24 mouse cellular contexts compared by ENCODE assay signal in genomic region chr16:22918664-22919312, GRCm38 (mm10). TPM values are rescaled to one million over a fixed set of nuclear protein-coding genes. Genes with fewer than 3 reads are reported as not detected.
DNase-seq lines count a peak whose midpoint lies in the region; ATAC-seq lines count a peak whose summit lies in the region.
"Had no signal": no experiment of that assay in that cellular context is flagged by ENCODE, and none has a peak within 500 bp of the region (broad histone marks: within the 10 kb centered on the region; RNA-seq: fewer than 3 reads in every experiment).

No protein-coding gene starts in this region.

- DNase-seq in forebrain, embryonic 11.5 days (ENCODE audit: low spot score) = no peak
- peak; percentile 30 for DNase-seq in 3T3-L1 (ENCODE audit: low read depth, low spot score)
- peak; percentile 25 for DNase-seq in embryo, embryonic 10.5 days (ENCODE audit: low spot score)
- DNase-seq in hindlimb bud, embryonic 11.5 days (ENCODE audit: extremely low spot score, low read depth, low spot score) = peak; percentile 20
- DNase-seq in gastrocnemius, adult 8-10 months (ENCODE audit: low spot score in 2 of 2) = no peak
- no peak for DNase-seq in B cell, adult 2 months
- DNase-seq: cerebellum, adult 9-10 months; heart, postnatal 36 days; kidney, adult 18-20 months; kidney, postnatal 14 days; layer of hippocampus, adult 9-11 months; thymus, adult 2 months had no signal

- WGBS in forebrain, embryonic 11.5 days = 68% methylated on average over 15 of the region's 15 CpGs
- WGBS in forebrain, embryonic 13.5 days = 70% methylated on average over 15 of the region's 15 CpGs

- no peak overlapping the region for H3K4me3 ChIP-seq in forebrain, embryonic 11.5 days (ENCODE audit: low read depth, low read length)
- H3K4me3 ChIP-seq in forebrain, embryonic 13.5 days = no peak overlapping the region
- H3K4me3 ChIP-seq: forebrain, embryonic 10.5 days; hindbrain, embryonic 15.5 days; neural tube, embryonic 13.5 days had no signal

- H3K4me2 ChIP-seq in forebrain, embryonic 11.5 days (ENCODE audit: low read depth, low read length, severe bottlenecking) = no peak overlapping the region
- no peak overlapping the region for H3K4me2 ChIP-seq in forebrain, embryonic 13.5 days
- H3K4me2 ChIP-seq: heart, embryonic 11.5 days; hindbrain, embryonic 15.5 days; neural tube, embryonic 13.5 days had no signal

- H3K27ac ChIP-seq in forebrain, embryonic 11.5 days (ENCODE audit: low read depth, low read length) = no peak overlapping the region
- no peak overlapping the region for H3K27ac ChIP-seq in forebrain, embryonic 13.5 days
- H3K27ac ChIP-seq: forebrain, embryonic 10.5 days; hindbrain, embryonic 15.5 days; liver, embryonic 14.5 days; neural tube, embryonic 13.5 days had no signal

- H3K36me3 ChIP-seq in forebrain, embryonic 11.5 days (ENCODE audit: control insufficient read depth, insufficient read depth, low read length) = no peaks in the 10 kb centered on the region
- no peaks in the 10 kb centered on the region for H3K36me3 ChIP-seq in forebrain, embryonic 13.5 days (ENCODE audit: poor library complexity, severe bottlenecking)
- H3K36me3 ChIP-seq: forebrain, embryonic 10.5 days; hindbrain, embryonic 15.5 days; neural tube, embryonic 13.5 days had no signal

- no peaks in the 10 kb centered on the region for H3K9me3 ChIP-seq in forebrain, embryonic 11.5 days (ENCODE audit: control insufficient read depth, low read length)
- no peaks in the 10 kb centered on the region for H3K9me3 ChIP-seq in forebrain, embryonic 13.5 days (replicated peaks)
- H3K9me3 ChIP-seq: forebrain, embryonic 10.5 days; hindbrain, embryonic 15.5 days; neural tube, embryonic 13.5 days had no signal

- H3K9ac ChIP-seq in forebrain, embryonic 11.5 days (ENCODE audit: low read length) = no peak overlapping the region
- no peak overlapping the region for H3K9ac ChIP-seq in forebrain, embryonic 13.5 days
- H3K9ac ChIP-seq: hindbrain, embryonic 15.5 days; liver, embryonic 14.5 days; neural tube, embryonic 13.5 days had no signal

- H3K4me1 ChIP-seq in forebrain, embryonic 11.5 days (replicated peaks; ENCODE audit: control insufficient read depth, insufficient read depth, low read length) = no peaks in the 10 kb centered on the region
- H3K4me1 ChIP-seq in forebrain, embryonic 13.5 days = no peaks in the 10 kb centered on the region
- H3K4me1 ChIP-seq: hindbrain, embryonic 15.5 days; neural tube, embryonic 13.5 days had no signal

- H3K27me3 ChIP-seq in forebrain, embryonic 11.5 days (ENCODE audit: control insufficient read depth, insufficient read depth, low read length) = no peaks in the 10 kb centered on the region
- no peaks in the 10 kb centered on the region for H3K27me3 ChIP-seq in forebrain, embryonic 13.5 days
- H3K27me3 ChIP-seq: hindbrain, embryonic 15.5 days; neural tube, embryonic 13.5 days had no signal

- 0 out of 2 replicates have a peak, but pooled peaks have one; percentile 24 for ATAC-seq in forebrain, embryonic 11.5 days (replicated peaks; ENCODE audit: low FRiP score)
- ATAC-seq in forebrain, embryonic 13.5 days = no peak
- ATAC-seq in erythroid progenitor cell, adult 5-6 weeks (replicated peaks; ENCODE audit: low FRiP score, poor library complexity, severe bottlenecking) = no peak

RNA-seq across cellular contexts. Expression of gene Fetub, which starts 0.7 kb away (rescaled TPM):
- not detected in 2 replicates for polyA plus RNA-seq in forebrain, embryonic 11.5 days (2014; fragmentation: Nextera tagmentation; extraction: Ambion mirVana)
- not detected in 2 replicates for polyA plus RNA-seq in forebrain, embryonic 13.5 days (2015; fragmentation: Nextera tagmentation; extraction: Ambion mirVana)
- total RNA-seq in gastrocnemius, adult 8-10 months (2022) = under 1 TPM in 1 of 4 experiments, not detected in 3; 0.62 TPM
- not detected in 2 replicates for total RNA-seq in erythroid progenitor cell, adult 5-6 weeks (2015; ENCODE audit: low replicate concordance)
- not detected in 2 replicates for total RNA-seq in erythroid progenitor cell, adult 5-6 weeks (2017; ENCODE audit: low replicate concordance)
- total RNA-seq: left cerebral cortex, postnatal 14 days; monocyte, adult 5-6 weeks had no signal
- polyA plus RNA-seq: forebrain, embryonic 10.5 days; hindbrain, embryonic 15.5 days; neural tube, embryonic 13.5 days; small intestine, adult 2 months had no signal

RNA-seq across cellular contexts. Expression of gene Ahsg, which starts 27.7 kb away (rescaled TPM):
- not detected in 2 replicates for polyA plus RNA-seq in forebrain, embryonic 11.5 days (2014; fragmentation: Nextera tagmentation; extraction: Ambion mirVana)
- polyA plus RNA-seq in forebrain, embryonic 13.5 days (2015; fragmentation: Nextera tagmentation; extraction: Ambion mirVana) = 1.5 TPM in 1 of 2 replicates, not detected in the other
- total RNA-seq in gastrocnemius, adult 8-10 months (2022) = 1 to 10 TPM in 1 of 4 experiments, not detected in 3; 3.5 TPM
- not detected in 2 replicates for total RNA-seq in erythroid progenitor cell, adult 5-6 weeks (2015; ENCODE audit: low replicate concordance)
- not detected in 2 replicates for total RNA-seq in erythroid progenitor cell, adult 5-6 weeks (2017; ENCODE audit: low replicate concordance)
- total RNA-seq: left cerebral cortex, postnatal 14 days; monocyte, adult 5-6 weeks had no signal
- polyA plus RNA-seq: forebrain, embryonic 10.5 days; small intestine, adult 2 months had no signal

RNA-seq across cellular contexts. Expression of gene Hrg, which starts 32.1 kb away (rescaled TPM):
- polyA plus RNA-seq in forebrain, embryonic 11.5 days (2014; fragmentation: Nextera tagmentation; extraction: Ambion mirVana) = 0.32 TPM in 1 of 2 replicates, not detected in the other
- polyA plus RNA-seq in forebrain, embryonic 13.5 days (2015; fragmentation: Nextera tagmentation; extraction: Ambion mirVana) = 0.10 and 0.15 TPM in 2 replicates
- total RNA-seq in gastrocnemius, adult 8-10 months (2022) = not detected
- total RNA-seq in erythroid progenitor cell, adult 5-6 weeks (2015; ENCODE audit: low replicate concordance) = not detected in 2 replicates
- total RNA-seq in erythroid progenitor cell, adult 5-6 weeks (2017; ENCODE audit: low replicate concordance) = not detected in 2 replicates
- total RNA-seq: heart, postnatal 36 days; left cerebral cortex, postnatal 14 days; monocyte, adult 5-6 weeks had no signal
- polyA plus RNA-seq: forebrain, embryonic 10.5 days; heart, embryonic 11.5 days; hindbrain, embryonic 15.5 days; small intestine, adult 2 months; stomach, embryonic 14.5 days; thymus, adult 2 months; urinary bladder, adult 2 months had no signal

Comparison
In these comparisons a context has a peak if more than half of its experiments do, and no peak if none do; other contexts are left out.
1. DNase-seq: peak in 3T3-L1 (single experiment), embryo, embryonic 10.5 days (single experiment) and hindlimb bud, embryonic 11.5 days (single experiment); none in forebrain, embryonic 11.5 days (single experiment), gastrocnemius, adult 8-10 months (0 of 2) and B cell, adult 2 months (0 of 2).